Comparison of ENCODE assay signal across 27 mouse cellular contexts in the genomic region with DNA sequence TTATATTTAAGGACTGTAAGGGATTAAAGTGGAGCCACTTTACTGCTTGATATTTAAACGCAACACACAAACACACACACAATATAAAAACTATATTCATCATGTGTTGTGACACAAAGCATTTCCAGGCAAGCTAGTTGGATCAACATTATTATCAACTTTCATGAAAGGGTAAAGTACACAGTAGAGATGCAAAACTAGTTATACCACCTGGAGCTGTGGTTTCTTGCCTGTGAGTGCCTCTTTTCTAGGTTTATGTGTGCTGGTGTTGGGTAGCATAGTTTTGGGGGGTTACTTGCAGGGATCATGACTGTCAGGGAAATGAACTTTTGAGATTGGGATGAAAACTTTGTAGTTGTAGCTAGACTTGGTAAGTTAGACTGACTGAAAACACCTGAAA.
"Had no signal": no experiment of that assay in that cellular context is flagged by ENCODE, and none has a peak within 500 bp of the region (broad histone marks: within the 10 kb centered on the region; RNA-seq: fewer than 3 reads in every experiment).

No protein-coding gene starts in this region.

- H3K4me3 ChIP-seq: embryonic facial prominence, embryonic 10.5 days; embryonic facial prominence, embryonic 12.5 days; embryonic facial prominence, embryonic 13.5 days; embryonic facial prominence, embryonic 15.5 days; erythroblast, embryonic 14.5 days; forebrain, embryonic 10.5 days; forebrain, embryonic 12.5 days; forebrain, embryonic 13.5 days; forebrain, embryonic 15.5 days; gastrocnemius, adult 2 months; heart, adult 2 months had no signal

- H3K4me1 ChIP-seq: embryonic facial prominence, embryonic 10.5 days; embryonic facial prominence, embryonic 12.5 days; embryonic facial prominence, embryonic 13.5 days; embryonic facial prominence, embryonic 15.5 days; forebrain, embryonic 10.5 days; forebrain, embryonic 12.5 days; forebrain, embryonic 13.5 days; forebrain, embryonic 15.5 days had no signal

- H3K27me3 ChIP-seq: embryonic facial prominence, embryonic 12.5 days; embryonic facial prominence, embryonic 13.5 days; embryonic facial prominence, embryonic 15.5 days; forebrain, embryonic 12.5 days; forebrain, embryonic 13.5 days; forebrain, embryonic 15.5 days had no signal

- H3K9ac ChIP-seq: embryonic facial prominence, embryonic 12.5 days; embryonic facial prominence, embryonic 13.5 days; embryonic facial prominence, embryonic 15.5 days; forebrain, embryonic 12.5 days; forebrain, embryonic 13.5 days; forebrain, embryonic 15.5 days; forebrain, postnatal 0 days had no signal

- H3K4me2 ChIP-seq: embryonic facial prominence, embryonic 12.5 days; embryonic facial prominence, embryonic 13.5 days; embryonic facial prominence, embryonic 15.5 days; forebrain, embryonic 12.5 days; forebrain, embryonic 13.5 days; forebrain, embryonic 15.5 days had no signal

- H3K36me3 ChIP-seq: embryonic facial prominence, embryonic 10.5 days; embryonic facial prominence, embryonic 12.5 days; embryonic facial prominence, embryonic 13.5 days; embryonic facial prominence, embryonic 15.5 days; forebrain, embryonic 10.5 days; forebrain, embryonic 12.5 days; forebrain, embryonic 15.5 days had no signal

- H3K27ac ChIP-seq: embryonic facial prominence, embryonic 10.5 days; embryonic facial prominence, embryonic 12.5 days; embryonic facial prominence, embryonic 13.5 days; embryonic facial prominence, embryonic 15.5 days; forebrain, embryonic 10.5 days; forebrain, embryonic 12.5 days; forebrain, embryonic 13.5 days; forebrain, embryonic 15.5 days; gastrocnemius, adult 2 months; heart, adult 2 months had no signal

- ATAC-seq: forebrain, embryonic 13.5 days; forebrain, embryonic 14.5 days; forebrain, embryonic 15.5 days; forebrain, embryonic 16.5 days; forebrain, postnatal 0 days had no signal

- H3K9me3 ChIP-seq: embryonic facial prominence, embryonic 10.5 days; embryonic facial prominence, embryonic 12.5 days; embryonic facial prominence, embryonic 13.5 days; embryonic facial prominence, embryonic 15.5 days; forebrain, embryonic 10.5 days; forebrain, embryonic 12.5 days; forebrain, embryonic 13.5 days; forebrain, embryonic 15.5 days had no signal

- DNase-seq: cerebellum, adult 8-10 months; cerebellum, adult 9-10 months; cerebellum, adult 9-11 months; cerebellum, postnatal 10 days; cerebellum, postnatal 14 days; cerebellum, postnatal 25 days; embryo, embryonic 11 days; forebrain, postnatal 0 days; gastrocnemius, adult 2 months; gastrocnemius, postnatal 10 days; gastrocnemius, postnatal 14 days; gastrocnemius, postnatal 25 days; gastrocnemius, postnatal 36 days; heart, adult 11 months; heart, adult 18-20 months; heart, adult 2 months had no signal
